ENCODE assay signal across 14 mouse cellular contexts in genomic region chr7:130382126-130382525, GRCm38 (mm10).
DNase-seq lines count a peak whose midpoint lies in the region; ATAC-seq lines count a peak whose summit lies in the region.
"Had no signal": no experiment of that assay in that cellular context is flagged by ENCODE, and none has a peak within 500 bp of the region (broad histone marks: within the 10 kb centered on the region; RNA-seq: fewer than 3 reads in every experiment).

No protein-coding gene starts in this region.

- no peak overlapping the region for H3K4me2 ChIP-seq in forebrain, embryonic 11.5 days (ENCODE audit: low read depth, low read length, severe bottlenecking)
- no peak overlapping the region for H3K4me2 ChIP-seq in forebrain, embryonic 16.5 days (ENCODE audit: low read length)
- no peak overlapping the region for H3K4me2 ChIP-seq in midbrain, embryonic 13.5 days (replicated peaks)
- no peak overlapping the region for H3K4me2 ChIP-seq in forebrain, embryonic 13.5 days
- no peak overlapping the region for H3K4me2 ChIP-seq in neural tube, embryonic 15.5 days
- H3K4me2 ChIP-seq: kidney, embryonic 15.5 days; limb, embryonic 15.5 days had no signal

- peak; percentile 52 for DNase-seq in forebrain, embryonic 11.5 days (ENCODE audit: low spot score)
- DNase-seq in midbrain, embryonic 10.5 days (ENCODE audit: low spot score), result no peak
- no peak for DNase-seq in kidney, postnatal 4 days
- no peak for DNase-seq in testis, postnatal 14 days (ENCODE audit: low spot score)
- DNase-seq: adrenal gland, postnatal 25 days; cerebellum, postnatal 25 days; liver, postnatal 0 days; lung, postnatal 4 days had no signal

- H3K27me3 ChIP-seq in forebrain, embryonic 11.5 days (ENCODE audit: control insufficient read depth, insufficient read depth, low read length), result peaks cover 15% of the 10 kb centered on the region
- H3K27me3 ChIP-seq in forebrain, embryonic 16.5 days (replicated peaks; ENCODE audit: control insufficient read depth, insufficient read depth, low read length), result no peaks in the 10 kb centered on the region
- H3K27me3 ChIP-seq in midbrain, embryonic 13.5 days, result peaks cover 54% of the 10 kb centered on the region
- peaks cover 24% of the 10 kb centered on the region; the same call in 1 of the 2 replicates for H3K27me3 ChIP-seq in midbrain, embryonic 10.5 days (ENCODE audit: low read depth, poor library complexity, severe bottlenecking)
- H3K27me3 ChIP-seq in forebrain, embryonic 13.5 days, result peaks cover 22% of the 10 kb centered on the region
- no peaks in the 10 kb centered on the region for H3K27me3 ChIP-seq in neural tube, embryonic 15.5 days (replicated peaks)
- H3K27me3 ChIP-seq: kidney, embryonic 15.5 days; limb, embryonic 15.5 days had no signal

- no peak overlapping the region for H3K27ac ChIP-seq in forebrain, embryonic 11.5 days (ENCODE audit: low read depth, low read length)
- H3K27ac ChIP-seq in forebrain, embryonic 16.5 days (ENCODE audit: low read length), result no peak overlapping the region
- H3K27ac ChIP-seq in midbrain, embryonic 13.5 days, result peak overlapping the region; percentile 59
- H3K27ac ChIP-seq in midbrain, embryonic 10.5 days (replicated peaks), result no peak overlapping the region
- peak overlapping the region; percentile 60 for H3K27ac ChIP-seq in forebrain, embryonic 13.5 days
- H3K27ac ChIP-seq in neural tube, embryonic 15.5 days (replicated peaks), result peak overlapping the region; percentile 51; the same call in 1 of the 2 replicates
- H3K27ac ChIP-seq: kidney, embryonic 15.5 days; limb, embryonic 15.5 days had no signal

- no peak overlapping the region for H3K9ac ChIP-seq in forebrain, embryonic 11.5 days (ENCODE audit: low read length)
- no peak overlapping the region for H3K9ac ChIP-seq in forebrain, embryonic 16.5 days (replicated peaks; ENCODE audit: low read depth, low read length)
- H3K9ac ChIP-seq in midbrain, embryonic 13.5 days (replicated peaks), result no peak overlapping the region
- no peak overlapping the region for H3K9ac ChIP-seq in forebrain, embryonic 13.5 days
- H3K9ac ChIP-seq in neural tube, embryonic 15.5 days (replicated peaks), result no peak overlapping the region
- H3K9ac ChIP-seq: kidney, embryonic 15.5 days; limb, embryonic 15.5 days; liver, postnatal 0 days had no signal

- H3K4me3 ChIP-seq in forebrain, embryonic 11.5 days (ENCODE audit: low read depth, low read length), result no peak overlapping the region
- H3K4me3 ChIP-seq in forebrain, embryonic 16.5 days (replicated peaks; ENCODE audit: low read length), result no peak overlapping the region
- no peak overlapping the region for H3K4me3 ChIP-seq in midbrain, embryonic 13.5 days (replicated peaks)
- no peak overlapping the region for H3K4me3 ChIP-seq in midbrain, embryonic 10.5 days
- H3K4me3 ChIP-seq in forebrain, embryonic 13.5 days, result no peak overlapping the region
- H3K4me3 ChIP-seq in neural tube, embryonic 15.5 days (replicated peaks), result no peak overlapping the region
- H3K4me3 ChIP-seq: kidney, embryonic 15.5 days; limb, embryonic 15.5 days had no signal

- H3K36me3 ChIP-seq in forebrain, embryonic 11.5 days (ENCODE audit: control insufficient read depth, insufficient read depth, low read length), result no peaks in the 10 kb centered on the region
- no peaks in the 10 kb centered on the region for H3K36me3 ChIP-seq in forebrain, embryonic 16.5 days (ENCODE audit: control insufficient read depth, insufficient read depth)
- peaks cover 3% of the 10 kb centered on the region; the same call in 1 of the 2 replicates for H3K36me3 ChIP-seq in midbrain, embryonic 13.5 days
- peaks cover 21% of the 10 kb centered on the region for H3K36me3 ChIP-seq in midbrain, embryonic 10.5 days
- peaks cover 8% of the 10 kb centered on the region; the same call in 1 of the 2 replicates for H3K36me3 ChIP-seq in forebrain, embryonic 13.5 days (ENCODE audit: poor library complexity, severe bottlenecking)
- 0 out of 2 replicates have a peak, but pooled peaks cover 1% of the 10 kb centered on the region for H3K36me3 ChIP-seq in neural tube, embryonic 15.5 days

- H3K9me3 ChIP-seq in forebrain, embryonic 11.5 days (ENCODE audit: control insufficient read depth, low read length), result peaks cover 3% of the 10 kb centered on the region; the same call in 1 of the 2 replicates
- no peaks in the 10 kb centered on the region for H3K9me3 ChIP-seq in forebrain, embryonic 16.5 days (ENCODE audit: control insufficient read depth, low read length)
- no peaks in the 10 kb centered on the region for H3K9me3 ChIP-seq in midbrain, embryonic 13.5 days
- H3K9me3 ChIP-seq in midbrain, embryonic 10.5 days (replicated peaks), result no peaks in the 10 kb centered on the region
- H3K9me3 ChIP-seq in forebrain, embryonic 13.5 days (replicated peaks), result 0 out of 2 replicates have a peak, but pooled peaks cover 5% of the 10 kb centered on the region
- no peaks in the 10 kb centered on the region for H3K9me3 ChIP-seq in neural tube, embryonic 15.5 days (replicated peaks)
- H3K9me3 ChIP-seq: kidney, embryonic 15.5 days; limb, embryonic 15.5 days had no signal

- no peak for ATAC-seq in forebrain, embryonic 11.5 days (replicated peaks; ENCODE audit: low FRiP score)
- no peak for ATAC-seq in forebrain, embryonic 16.5 days
- ATAC-seq in midbrain, embryonic 13.5 days, result 0 out of 2 replicates have a peak, but pooled peaks have one; percentile 13
- no peak; the same call in 1 of the 2 replicates for ATAC-seq in forebrain, embryonic 13.5 days
- ATAC-seq in neural tube, embryonic 15.5 days (ENCODE audit: low FRiP score), result no peak
- ATAC-seq: liver, postnatal 0 days had no signal

- no peaks in the 10 kb centered on the region; the same call in 1 of the 2 replicates for H3K4me1 ChIP-seq in forebrain, embryonic 11.5 days (replicated peaks; ENCODE audit: control insufficient read depth, insufficient read depth, low read length)
- H3K4me1 ChIP-seq in forebrain, embryonic 16.5 days (replicated peaks; ENCODE audit: control insufficient read depth, insufficient read depth, low read length), result peaks cover 22% of the 10 kb centered on the region
- peaks cover 33% of the 10 kb centered on the region for H3K4me1 ChIP-seq in midbrain, embryonic 13.5 days (replicated peaks)
- peaks cover 51% of the 10 kb centered on the region for H3K4me1 ChIP-seq in midbrain, embryonic 10.5 days
- H3K4me1 ChIP-seq in forebrain, embryonic 13.5 days, result peaks cover 37% of the 10 kb centered on the region
- peaks cover 20% of the 10 kb centered on the region; the same call in 1 of the 2 replicates for H3K4me1 ChIP-seq in neural tube, embryonic 15.5 days
- H3K4me1 ChIP-seq: kidney, embryonic 15.5 days; limb, embryonic 15.5 days had no signal

- 87% methylated on average over 13 of the region's 13 CpGs for WGBS in forebrain, embryonic 11.5 days
- WGBS in forebrain, embryonic 16.5 days, result 57% methylated on average over 13 of the region's 13 CpGs
- 84% methylated on average over 13 of the region's 13 CpGs for WGBS in midbrain, embryonic 13.5 days
- 94% methylated on average over 13 of the region's 13 CpGs for WGBS in midbrain, embryonic 10.5 days
- 64% methylated on average over 13 of the region's 13 CpGs for WGBS in forebrain, embryonic 13.5 days
- WGBS in neural tube, embryonic 15.5 days, result 88% methylated on average over 13 of the region's 13 CpGs

Comparison
In these comparisons a context has a peak if more than half of its experiments do, and no peak if none do; other contexts are left out.
1. H3K27ac ChIP-seq: peak in midbrain, embryonic 13.5 days (single experiment), forebrain, embryonic 13.5 days (single experiment) and neural tube, embryonic 15.5 days (single experiment); none in forebrain, embryonic 11.5 days (single experiment), forebrain, embryonic 16.5 days (single experiment) and midbrain, embryonic 10.5 days (single experiment).